Comparison of ENCODE assay signal across 8 mouse cellular contexts in the genomic region with DNA sequence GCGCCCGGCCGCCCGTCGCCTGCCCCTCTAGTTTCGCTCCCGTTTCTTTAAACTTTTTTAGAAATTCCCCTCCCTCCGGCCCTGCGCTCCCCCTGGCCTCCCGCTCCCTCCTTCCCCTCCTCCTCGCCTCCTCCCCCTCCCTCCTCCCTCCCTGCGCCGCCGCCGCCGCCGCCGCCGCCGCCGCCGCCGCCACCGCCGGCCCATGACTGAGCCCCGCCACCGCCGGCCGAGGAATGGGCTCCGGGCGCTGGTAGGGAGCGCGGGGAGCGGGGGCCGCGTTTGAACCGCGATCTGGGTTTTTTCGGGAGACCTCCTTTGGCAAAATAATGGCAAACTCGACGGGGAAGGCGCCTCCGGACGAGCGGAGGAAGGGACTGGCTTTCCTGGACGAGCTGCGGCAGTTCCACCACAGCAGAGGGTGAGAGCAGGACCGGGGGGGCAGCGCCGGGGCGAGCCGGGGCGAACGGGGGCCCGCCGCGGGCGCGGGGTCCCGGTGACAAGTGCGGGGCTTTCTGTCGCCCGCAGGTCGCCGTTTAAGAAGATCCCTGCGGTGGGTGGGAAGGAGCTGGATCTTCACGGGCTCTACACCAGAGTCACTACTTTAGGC. TPM values are rescaled to one million over a fixed set of nuclear protein-coding genes. Genes with fewer than 3 reads are reported as not detected.
DNase-seq lines count a peak whose midpoint lies in the region; ATAC-seq and TF ChIP-seq lines count a peak whose summit lies in the region.

A gene (plus strand): TSS at position 150 of the 607 bp plus-strand sequence.

- peak within 1 kb of the TSS; percentile 95 to 99 for H3K4me3 ChIP-seq in MEL (ENCODE audit: control insufficient read depth in 1 of 2, insufficient read depth in 1 of 2, low read depth in 2 of 2, low read length in 2 of 2)
- peak within 1 kb of the TSS; percentile 96 for H3K4me3 ChIP-seq in hindbrain, embryonic 11.5 days (ENCODE audit: low read depth, low read length)

- peaks cover 77% of the 10 kb centered on the region for H3K79me2 ChIP-seq in MEL (ENCODE audit: control insufficient read depth, insufficient read depth, low read length, poor library complexity)

- no peaks in the 10 kb centered on the region for H3K9me3 ChIP-seq in MEL (replicated peaks; ENCODE audit: insufficient read depth, low read length)
- H3K9me3 ChIP-seq in hindbrain, embryonic 11.5 days (ENCODE audit: control insufficient read depth, low read length) = no peaks in the 10 kb centered on the region

- peak within 1 kb of the TSS; percentile 98 for H3K27ac ChIP-seq in MEL (ENCODE audit: control insufficient read depth, low read depth, low read length)
- peak within 1 kb of the TSS; percentile 100 for H3K27ac ChIP-seq in hindbrain, embryonic 11.5 days (ENCODE audit: low read depth, low read length)

- under 1% methylated on average over 34 of the region's 67 CpGs for WGBS in hindbrain, embryonic 11.5 days

- TF ChIP-seq CTCF in MEL (IDR thresholded peaks at IDR 0.05 in 2 of 3, conservative IDR thresholded peaks at IDR 0.05 in 1 of 3; ENCODE audit: control insufficient read depth in 1 of 3, insufficient read depth in 1 of 3, low read depth in 2 of 3, low read length in 3 of 3, poor library complexity in 1 of 3, severe bottlenecking in 1 of 3) = no peak

- H3K4me1 ChIP-seq in MEL (ENCODE audit: control insufficient read depth in 1 of 2, insufficient read depth in 2 of 2, low read length in 2 of 2) = peaks cover 5 to 9% of the 10 kb centered on the region in 2 experiments; a peak in 3 of 4 replicates
- H3K4me1 ChIP-seq in hindbrain, embryonic 11.5 days (replicated peaks; ENCODE audit: control insufficient read depth, insufficient read depth, low read length) = no peaks in the 10 kb centered on the region

- peak within 1 kb of the TSS; percentile 100 for H3K9ac ChIP-seq in MEL (ENCODE audit: control insufficient read depth, low read depth, low read length, poor library complexity, severe bottlenecking)
- H3K9ac ChIP-seq in hindbrain, embryonic 11.5 days (ENCODE audit: low read depth, low read length) = peak within 1 kb of the TSS; percentile 100

- peak; percentile 40 to 52; a peak in 2 of 4 replicates for TF ChIP-seq POLR2A in MEL (IDR thresholded peaks at IDR 0.05; ENCODE audit: control insufficient read depth in 1 of 2, insufficient read depth in 1 of 2, low read depth in 1 of 2, low read length in 2 of 2, poor library complexity in 1 of 2)

- H3K27me3 ChIP-seq in MEL (ENCODE audit: control insufficient read depth in 1 of 2, insufficient read depth in 2 of 2, low read length in 2 of 2) = no peaks in the 10 kb centered on the region
- H3K27me3 ChIP-seq in hindbrain, embryonic 11.5 days (ENCODE audit: control insufficient read depth, insufficient read depth, low read length) = no peaks in the 10 kb centered on the region

- DNase-seq in MEL (ENCODE audit: low read depth, low spot score) = peak; percentile 68
- peak; percentile 75 for DNase-seq in cerebellum, adult 9-10 months
- DNase-seq in frontal cortex, adult 2 months (ENCODE audit: extremely low spot score in 1 of 2, low spot score in 1 of 2) = peak in 1 of 2 experiments; percentile 54
- peak; percentile 85 for DNase-seq in hindbrain, embryonic 11.5 days (ENCODE audit: low spot score)
- peak; percentile 52 to 72 for DNase-seq in layer of hippocampus, postnatal 25 days (ENCODE audit: extremely low spot score in 1 of 2, low spot score in 1 of 2)
- peak; percentile 66 for DNase-seq in lung, postnatal 36 days
- DNase-seq in retina, postnatal 1 day = peak; percentile 79
- DNase-seq in urinary bladder, postnatal 10 days (ENCODE audit: low spot score) = peak; percentile 26

- ATAC-seq in hindbrain, embryonic 11.5 days (ENCODE audit: low FRiP score) = peak; percentile 31

- TF ChIP-seq RAD21 in MEL (IDR thresholded peaks at IDR 0.05; ENCODE audit: low read depth, low read length) = no peak

- H3K4me2 ChIP-seq in hindbrain, embryonic 11.5 days (replicated peaks; ENCODE audit: low read depth, low read length) = peak within 1 kb of the TSS; percentile 73

- peaks cover 0 to 32% of the 10 kb centered on the region in 2 experiments; a peak in 3 of 4 replicates for H3K36me3 ChIP-seq in MEL (ENCODE audit: control insufficient read depth in 1 of 2, insufficient read depth in 2 of 2, low read length in 2 of 2)
- H3K36me3 ChIP-seq in hindbrain, embryonic 11.5 days (ENCODE audit: control insufficient read depth, insufficient read depth, low read length) = no peaks in the 10 kb centered on the region

- TF ChIP-seq EP300 in MEL (IDR thresholded peaks at IDR 0.05; ENCODE audit: low read depth in 1 of 2, low read length in 2 of 2) = 0 out of 4 replicates have a peak, but pooled peaks of 1 of the 2 experiments have one; percentile 6

TF ChIP-seq in MEL, 35 proteins besides CTCF, POLR2A, EP300 and RAD21:
- TF ChIP-seq TCF12 (IDR thresholded peaks at IDR 0.05; ENCODE audit: low read depth, low read length) = no peak
- TF ChIP-seq ETS1 (IDR thresholded peaks at IDR 0.05; ENCODE audit: low read depth, low read length) = peak; percentile 17; the same call in 1 of the 2 replicates
- no peak for TF ChIP-seq BHLHE40 (IDR thresholded peaks at IDR 0.05; ENCODE audit: borderline replicate concordance, low read depth, low read length)
- 0 out of 2 replicates have a peak, but pooled peaks have one; percentile 12 for TF ChIP-seq NELFE (IDR thresholded peaks at IDR 0.05; ENCODE audit: low read depth, low read length)
- TF ChIP-seq E2F4 (IDR thresholded peaks at IDR 0.05; ENCODE audit: borderline replicate concordance, low read depth, low read length) = no peak
- TF ChIP-seq GABPA (IDR thresholded peaks at IDR 0.05; ENCODE audit: low read depth, low read length) = no peak
- no peak for TF ChIP-seq ZC3H11A (IDR thresholded peaks at IDR 0.05; ENCODE audit: low read depth, low read length)
- TF ChIP-seq UBTF (IDR thresholded peaks at IDR 0.05; ENCODE audit: borderline replicate concordance, insufficient read depth, low read depth, low read length) = 0 out of 2 replicates have a peak, but pooled peaks have one; percentile 87
- no peak for TF ChIP-seq KAT2A (conservative IDR thresholded peaks at IDR 0.05; ENCODE audit: low read depth, low read length)
- no peak for TF ChIP-seq ZMIZ1 (IDR thresholded peaks at IDR 0.05; ENCODE audit: low read depth, low read length)
- peak; percentile 77 for TF ChIP-seq MAZ (IDR thresholded peaks at IDR 0.05; ENCODE audit: low read depth, low read length)
- TF ChIP-seq CHD1 (IDR thresholded peaks at IDR 0.05; ENCODE audit: low read depth, low read length) = peak; percentile 61; the same call in 1 of the 2 replicates

RNA-seq across cellular contexts. Expression of the gene that starts here (rescaled TPM):
- 20.3 and 21.3 TPM in 2 replicates for total RNA-seq in MEL (2012; rRNA removed)
- polyA plus RNA-seq in MEL (2012; ENCODE audit: insufficient read depth in 1 of 2, insufficient read length in 2 of 2, low read depth in 1 of 2, low replicate concordance in 2 of 2, missing spikeins in 1 of 2) = 10 to 100 TPM; 25.9 to 31.2 TPM
- 16.5 and 18.0 TPM in 2 replicates for polyA plus RNA-seq in frontal cortex, adult 2 months (2012; rRNA removed)
- 37.0 and 39.0 TPM in 2 replicates for polyA plus RNA-seq in hindbrain, embryonic 11.5 days (2014; fragmentation: Nextera tagmentation; extraction: Ambion mirVana)
- 10 to 100 TPM; 32.0 to 37.1 TPM for total RNA-seq in layer of hippocampus, postnatal 25 days (2021)
